Mouse (Mus musculus) liver, embryonic 11.5 days (tissue): ENCODE data around the gene Polr3h. TPM values are rescaled to one million over a fixed set of nuclear protein-coding genes. Genes with fewer than 3 reads are reported as not detected.

ENCODE experiments used
- ATAC-seq: fragments of 200-750 bp; cut with Nextera tagmentation; replicated peaks from 2 replicates; pipeline ENCODE4 v1.8.0; 2017; ENCODE audit warnings: moderate number of reproducible peaks, mild to moderate bottlenecking, moderate TSS enrichment, moderate library complexity; ENCODE audit not compliant: low FRiP score
- DNase-seq: peaks from one replicate; pipeline ENCODE4 v3.0.0-alpha.2; 2017; ENCODE audit warnings: low spot score
- H3K27ac ChIP-seq: fragments of 300-500 bp; sonication (generic); 2 replicates; pipeline ENCODE4 v1.5.1; 2014; ENCODE audit warnings: mild to moderate bottlenecking, low read depth, low read length, control low read depth
- H3K27me3 ChIP-seq: fragments of 300-500 bp; sonication (generic); replicated peaks from 2 replicates; pipeline ENCODE4 v1.6.1; 2014; ENCODE audit warnings: low read length, mixed read lengths; ENCODE audit not compliant: control insufficient read depth, insufficient read depth
- H3K36me3 ChIP-seq: fragments of 300-500 bp; sonication (generic); 2 replicates; pipeline ENCODE4 v1.6.1; 2014; ENCODE audit warnings: mild to moderate bottlenecking, low read length, moderate library complexity, mixed read lengths; ENCODE audit not compliant: control insufficient read depth, insufficient read depth
- H3K4me1 ChIP-seq: fragments of 300-500 bp; sonication (generic); replicated peaks from 2 replicates; pipeline ENCODE4 v1.6.1; 2014; ENCODE audit warnings: low read length, mixed read lengths; ENCODE audit not compliant: control insufficient read depth, insufficient read depth
- H3K4me2 ChIP-seq: fragments of 300-500 bp; sonication (generic); 2 replicates; pipeline ENCODE4 v1.6.1; 2014; ENCODE audit warnings: mild to moderate bottlenecking, control low read depth, moderate library complexity
- H3K4me3 ChIP-seq: fragments of 300-500 bp; sonication (generic); 2 replicates; pipeline ENCODE4 v1.5.1; 2014; ENCODE audit warnings: low read depth, low read length, control low read depth
- H3K9ac ChIP-seq: fragments of 300-500 bp; sonication (generic); 2 replicates; pipeline ENCODE4 v1.6.1; 2014; ENCODE audit warnings: low read depth, low read length, control low read depth
- H3K9me3 ChIP-seq: fragments of 300-500 bp; sonication (generic); 2 replicates; pipeline ENCODE4 v1.6.1; 2016; ENCODE audit warnings: low read length, inconsistent platforms, mixed read lengths; ENCODE audit not compliant: control insufficient read depth
- WGBS: fragments of 180-500 bp; shearing (Covaris S2); extraction: QIAGEN DNeasy Blood & Tissue Kit; methylation state at CpG from one replicate; pipeline ENCODE4 v1.1.7; 2014; 5-methylcytosine and 5-hydroxymethylcytosine counted together
- polyA plus RNA-seq: library from polyadenylated mRNA; unstranded; fragments of >200 nt; fragmentation: Nextera tagmentation; extraction: Ambion mirVana; gene quantifications from 2 replicates; pipeline ENCODE4 v1.2.1, GENCODE M21; 2014

Gene Polr3h
- polyA plus RNA-seq, 1 experiment from 2014 or later, result 131 TPM

- DNase-seq, result no peak
- Histone ChIP-seq H3K27ac (no peak overlapping the region), H3K9ac (no peak overlapping the region), H3K4me1 (peaks cover 9% of the 10 kb centered on the region; the same call in 1 of the 2 replicates), H3K4me2 (no peak overlapping the region), H3K4me3 (no peak overlapping the region), H3K9me3 (no peaks in the 10 kb centered on the region), H3K36me3 (no peaks in the 10 kb centered on the region), H3K27me3 (peaks cover 13% of the 10 kb centered on the region; the same call in 1 of the 2 replicates)
- ATAC-seq, result no peak
- WGBS, result 35% methylated on average over 12 of the region's 12 CpGs
Measured at GRCm38 (mm10) chr15:81932951-81933470, 7.0 kb upstream of the Polr3h start.

- WGBS, result 73% methylated on average over 11 of the region's 11 CpGs
- H3K4me2 ChIP-seq, result no peak overlapping the region
- H3K4me3 ChIP-seq, result no peak overlapping the region
- ATAC-seq (no peak), DNase-seq (no peak)
- peaks cover 21% of the 10 kb centered on the region for H3K4me1 ChIP-seq
- H3K9ac ChIP-seq, result no peak overlapping the region
- peaks cover 2% of the 10 kb centered on the region; the same call in 1 of the 2 replicates for H3K36me3 ChIP-seq
- H3K27ac ChIP-seq, result no peak overlapping the region
- no peaks in the 10 kb centered on the region for H3K9me3 ChIP-seq
- no peaks in the 10 kb centered on the region for H3K27me3 ChIP-seq
Measured at GRCm38 (mm10) chr15:81928277-81928676, 2.2 kb upstream of the Polr3h start.

GRCm38 (mm10) chr15:81927741-81928140, 1.7 kb upstream of the Polr3h start:
- peaks cover 4% of the 10 kb centered on the region; the same call in 1 of the 2 replicates for H3K36me3 ChIP-seq
- H3K27me3 ChIP-seq, result no peaks in the 10 kb centered on the region
- no peak overlapping the region for H3K4me3 ChIP-seq
- no peak overlapping the region for H3K27ac ChIP-seq
- H3K4me2 ChIP-seq, result no peak overlapping the region
- ATAC-seq (no peak), DNase-seq (no peak)
- 62% methylated on average over 4 of the region's 4 CpGs for WGBS
- no peak overlapping the region for H3K9ac ChIP-seq
- H3K9me3 ChIP-seq, result no peaks in the 10 kb centered on the region
- H3K4me1 ChIP-seq, result peaks cover 21% of the 10 kb centered on the region

GRCm38 (mm10) chr15:81926446-81926822, 394 bp upstream of the Polr3h start:
- H3K27ac ChIP-seq, result no peak overlapping the region
- no peaks in the 10 kb centered on the region for H3K9me3 ChIP-seq
- WGBS, result 43% methylated on average over 9 of the region's 9 CpGs
- H3K36me3 ChIP-seq, result peaks cover 4% of the 10 kb centered on the region; the same call in 1 of the 2 replicates
- DNase-seq (no peak), ATAC-seq (no peak)
- H3K27me3 ChIP-seq, result no peaks in the 10 kb centered on the region
- H3K4me2 ChIP-seq, result peak overlapping the region; percentile 99
- H3K4me3 ChIP-seq, result no peak overlapping the region; the same call in 1 of the 2 replicates
- peaks cover 21% of the 10 kb centered on the region for H3K4me1 ChIP-seq
- no peak overlapping the region for H3K9ac ChIP-seq

GRCm38 (mm10) chr15:81924933-81925332, 1.1 kb downstream of the Polr3h start:
- 55% methylated on average over 11 of the region's 11 CpGs for WGBS
- H3K27me3 ChIP-seq, result no peaks in the 10 kb centered on the region
- ATAC-seq, result peak; percentile 70

GRCm38 (mm10) chr15:81921255-81921654, 4.8 kb downstream of the Polr3h start:
- H3K4me2 ChIP-seq, result no peak overlapping the region
- no peak for ATAC-seq
- H3K9ac ChIP-seq, result no peak overlapping the region
- no peaks in the 10 kb centered on the region for H3K27me3 ChIP-seq
- no peak overlapping the region for H3K4me3 ChIP-seq
- peaks cover 18% of the 10 kb centered on the region for H3K4me1 ChIP-seq
- H3K9me3 ChIP-seq, result no peaks in the 10 kb centered on the region
- DNase-seq, result no peak
- H3K36me3 ChIP-seq, result peaks cover 18% of the 10 kb centered on the region; the same call in 1 of the 2 replicates
- H3K27ac ChIP-seq, result no peak overlapping the region
- WGBS, result 82% methylated on average over 5 of the region's 5 CpGs

More at GRCm38 (mm10) chr15:81924933-81925332, 1.1 kb downstream of the Polr3h start:
- Histone ChIP-seq H3K4me2 (peak overlapping the region; percentile 99), H3K27ac (peak overlapping the region; percentile 77), H3K9me3 (no peaks in the 10 kb centered on the region), H3K36me3 (peaks cover 4% of the 10 kb centered on the region; the same call in 1 of the 2 replicates), H3K4me3 (peak overlapping the region; percentile 88), H3K4me1 (peaks cover 21% of the 10 kb centered on the region), H3K9ac (peak overlapping the region; percentile 87)
- no peak for DNase-seq

GRCm38 (mm10) chr15:81920546-81921217, 5.4 kb downstream of the Polr3h start:
- H3K36me3 ChIP-seq, result peaks cover 22% of the 10 kb centered on the region; the same call in 1 of the 2 replicates
- H3K9ac ChIP-seq, result no peak overlapping the region
- peaks cover 18% of the 10 kb centered on the region for H3K4me1 ChIP-seq
- H3K27me3 ChIP-seq, result no peaks in the 10 kb centered on the region
- H3K4me3 ChIP-seq, result no peak overlapping the region
- H3K27ac ChIP-seq, result no peak overlapping the region
- H3K9me3 ChIP-seq, result no peaks in the 10 kb centered on the region
- no peak overlapping the region for H3K4me2 ChIP-seq
- no peak for ATAC-seq
- DNase-seq, result no peak
- 87% methylated on average over 10 of the region's 10 CpGs for WGBS

GRCm38 (mm10) chr15:81919062-81919461, 7.0 kb downstream of the Polr3h start:
- peaks cover 35% of the 10 kb centered on the region; the same call in 1 of the 2 replicates for H3K36me3 ChIP-seq
- DNase-seq (no peak), ATAC-seq (no peak)
- H3K27ac ChIP-seq, result no peak overlapping the region
- 75% methylated on average over 5 of the region's 5 CpGs for WGBS
- H3K9ac ChIP-seq, result no peak overlapping the region
- no peak overlapping the region for H3K4me2 ChIP-seq
- no peaks in the 10 kb centered on the region for H3K9me3 ChIP-seq
- H3K4me1 ChIP-seq, result peaks cover 15% of the 10 kb centered on the region
- no peaks in the 10 kb centered on the region for H3K27me3 ChIP-seq
- no peak overlapping the region for H3K4me3 ChIP-seq
